Mouse (Mus musculus) limb, embryonic 14.5 days (tissue): ENCODE results near the gene Cfp. TPM values are rescaled to one million over a fixed set of nuclear protein-coding genes. Genes with fewer than 3 reads are reported as not detected.

ENCODE experiments used
- ATAC-seq: fragments of 200-750 bp; cut with Nextera tagmentation; 2 replicates; pipeline ENCODE4 v1.8.0; 2017; ENCODE audit warnings: low read depth, moderate number of reproducible peaks, moderate TSS enrichment; ENCODE audit not compliant: low FRiP score
- DNase-seq: peaks from one replicate; pipeline ENCODE4 v3.0.0-alpha.2; 2015; ENCODE audit warnings: low spot score
- H3K27ac ChIP-seq: fragments of 300-500 bp; sonication (generic); replicated peaks from 2 replicates; pipeline ENCODE4 v1.5.1; 2014; ENCODE audit warnings: low read depth, mild to moderate bottlenecking, low read length, moderate library complexity, mixed read lengths
- H3K27me3 ChIP-seq: fragments of 300-500 bp; sonication (generic); 2 replicates; pipeline ENCODE4 v1.6.1; 2014; ENCODE audit warnings: low read length, mixed read lengths; ENCODE audit not compliant: control insufficient read depth, insufficient read depth
- H3K36me3 ChIP-seq: fragments of 300-500 bp; sonication (generic); 2 replicates; pipeline ENCODE4 v1.6.1; 2014; ENCODE audit warnings: mild to moderate bottlenecking, low read length, moderate library complexity, mixed read lengths; ENCODE audit not compliant: control insufficient read depth, insufficient read depth
- H3K4me1 ChIP-seq: fragments of 300-500 bp; sonication (generic); 2 replicates; pipeline ENCODE4 v1.6.1; 2014; ENCODE audit warnings: antibody characterized with exemption, low read length, mixed read lengths; ENCODE audit not compliant: control insufficient read depth, insufficient read depth
- H3K4me2 ChIP-seq: fragments of 300-500 bp; sonication (generic); replicated peaks from 2 replicates; pipeline ENCODE4 v1.6.1; 2014; ENCODE audit warnings: low read depth, mild to moderate bottlenecking, low read length, moderate library complexity; ENCODE audit not compliant: severe bottlenecking
- H3K4me3 ChIP-seq: fragments of 300-500 bp; sonication (generic); replicated peaks from 2 replicates; pipeline ENCODE4 v1.5.1; 2014; ENCODE audit warnings: low read length
- H3K9ac ChIP-seq: fragments of 300-500 bp; sonication (generic); 2 replicates; pipeline ENCODE4 v1.6.1; 2014; ENCODE audit warnings: mild to moderate bottlenecking, low read depth, low read length, moderate library complexity; ENCODE audit not compliant: severe bottlenecking
- H3K9me3 ChIP-seq: fragments of 300-500 bp; sonication (generic); 2 replicates; pipeline ENCODE4 v1.6.1; 2016; ENCODE audit warnings: low read length; ENCODE audit not compliant: control insufficient read depth
- POLR2A ChIP-seq: fragments of 200-500 bp; IDR thresholded peaks from 2 replicates; pipeline ENCODE4 v1.8.0; 2012; ENCODE audit warnings: inconsistent platforms, mild to moderate bottlenecking, moderate library complexity, borderline replicate concordance; ENCODE audit not compliant: insufficient read depth, insufficient read length; ENCODE audit errors: extremely low read depth
- WGBS: fragments of 180-500 bp; shearing (Covaris S2); extraction: QIAGEN DNeasy Blood & Tissue Kit; methylation state at CpG from one replicate; pipeline ENCODE4 v1.1.7; 2014; 5-methylcytosine and 5-hydroxymethylcytosine counted together
- polyA plus RNA-seq, 2 experiments: library from polyadenylated mRNA; depleted of rRNA in 1 of 2; stranded (reverse) in 1 of 2; unstranded in 1 of 2; fragments of >200 nt; fragmentation: Nextera tagmentation in 1 of 2; extraction: Ambion mirVana in 1 of 2; gene quantifications; 2 replicates each; pipeline versions ENCODE4 v1.2.1 to v1.2.3; 2012 to 2014

Cfp gene
- polyA plus RNA-seq, 2 experiments = 6.6 to 20.1 TPM

DNA sequence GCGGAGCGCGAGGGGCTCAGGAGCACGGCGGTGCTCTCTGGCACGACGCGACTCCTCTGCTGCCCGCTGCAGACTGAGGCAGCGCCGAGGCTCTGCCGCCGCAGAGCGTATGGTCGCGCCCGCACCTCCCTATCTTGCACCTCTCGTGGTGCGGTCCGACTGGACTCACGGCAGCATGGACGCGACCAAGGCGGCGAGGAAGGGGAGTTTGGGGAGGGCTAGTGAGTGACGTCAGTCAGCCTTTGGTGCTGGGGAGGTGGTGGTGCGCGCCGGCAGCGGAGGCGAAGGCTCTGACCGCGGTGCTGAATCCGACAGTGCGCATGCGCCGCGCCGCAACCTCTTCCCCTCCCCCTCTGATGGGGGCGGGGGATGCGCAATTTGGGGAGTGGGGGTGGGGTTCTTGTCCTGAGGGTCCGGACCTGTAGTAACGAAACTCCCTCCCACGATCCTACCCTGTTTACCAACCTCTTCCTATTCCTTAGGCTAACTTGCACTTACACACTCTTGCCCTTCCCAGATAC is 10.5 kb downstream of the Cfp start, which contains the start of gene Syn1:
Syn1 (minus strand) TSS at position 161 of the 521 bp plus-strand sequence.
- WGBS = 36% methylated on average over 3 of the region's 44 CpGs
- TF ChIP-seq POLR2A = no peak
- Histone ChIP-seq H3K4me3 (peak within 1 kb of the TSS; percentile 37), H3K9me3 (no peaks in the 10 kb centered on the region), H3K4me1 (no peaks in the 10 kb centered on the region), H3K27ac (no peak within 1 kb of the TSS), H3K36me3 (no peaks in the 10 kb centered on the region), H3K9ac (peak within 1 kb of the TSS; percentile 36; the same call in 1 of the 2 replicates), H3K4me2 (peak within 1 kb of the TSS; percentile 64), H3K27me3 (no peaks in the 10 kb centered on the region; the same call in 1 of the 2 replicates)
- DNase-seq = peak; percentile 80
- ATAC-seq = peak; percentile 95

DNA sequence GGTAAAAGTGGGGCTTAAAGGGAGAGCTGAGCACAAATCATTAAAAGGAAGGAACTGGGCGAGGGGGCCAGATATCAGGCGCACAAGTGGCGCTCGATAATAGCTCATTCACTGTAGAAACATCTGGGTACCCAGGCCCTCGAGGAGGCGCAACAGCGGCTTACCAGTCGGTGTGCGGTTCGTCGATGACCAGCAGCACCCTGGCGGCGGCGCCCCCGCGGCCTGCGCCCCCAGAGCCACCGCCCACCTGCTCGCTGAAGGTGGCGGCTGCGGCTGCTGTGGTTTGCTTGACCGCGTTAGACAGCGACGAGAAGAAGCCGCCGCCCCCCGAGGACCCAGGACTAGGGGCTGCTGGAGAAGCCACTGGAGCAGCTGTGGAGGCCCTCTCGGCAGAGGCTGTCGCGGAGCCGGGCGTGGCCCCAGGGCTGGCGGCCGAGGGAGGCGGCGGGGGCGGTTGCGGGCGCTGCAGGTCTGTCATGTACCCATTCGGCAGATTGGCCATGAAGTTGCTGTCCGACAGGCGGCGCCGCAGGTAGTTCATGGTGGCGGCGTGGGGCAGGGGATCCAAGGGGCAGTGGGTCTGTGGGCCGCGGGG is 11.0 kb downstream of the Cfp start:
- Histone ChIP-seq H3K4me2 (peak overlapping the region; percentile 64), H3K27ac (no peak overlapping the region), H3K4me1 (no peaks in the 10 kb centered on the region), H3K4me3 (peak overlapping the region; percentile 37), H3K27me3 (no peaks in the 10 kb centered on the region; the same call in 1 of the 2 replicates), H3K9me3 (no peaks in the 10 kb centered on the region), H3K9ac (peak overlapping the region; percentile 36; the same call in 1 of the 2 replicates), H3K36me3 (no peaks in the 10 kb centered on the region)
- no peak for ATAC-seq
- WGBS = 36% methylated on average over 11 of the region's 49 CpGs
- no peak for TF ChIP-seq POLR2A
- DNase-seq = no peak

DNA sequence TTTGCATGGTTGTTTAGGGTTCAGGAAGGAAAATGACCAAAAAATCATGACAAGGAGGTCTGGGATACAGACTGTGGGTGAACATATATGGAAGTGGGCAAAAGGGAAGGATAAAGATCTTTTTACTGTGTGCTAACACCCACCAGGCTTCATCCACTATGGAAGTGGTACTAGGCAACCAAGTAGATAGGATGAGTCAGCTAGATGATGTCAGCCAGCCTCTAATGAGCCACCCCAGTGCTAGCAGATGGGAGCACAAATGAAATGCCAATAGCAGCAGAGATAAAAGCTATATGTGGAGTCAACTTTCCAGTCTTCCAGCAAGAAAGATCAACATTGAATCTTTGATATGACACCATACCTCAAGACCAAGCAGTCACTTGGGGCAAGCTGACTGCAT is 16.3 kb downstream of the Cfp start:
- Histone ChIP-seq H3K4me1 (no peaks in the 10 kb centered on the region), H3K9ac (no peak overlapping the region), H3K9me3 (no peaks in the 10 kb centered on the region), H3K36me3 (no peaks in the 10 kb centered on the region), H3K4me3 (no peak overlapping the region), H3K27ac (no peak overlapping the region), H3K4me2 (no peak overlapping the region), H3K27me3 (no peaks in the 10 kb centered on the region)
- no peak for TF ChIP-seq POLR2A
- no peak for ATAC-seq
- no peak for DNase-seq

DNA sequence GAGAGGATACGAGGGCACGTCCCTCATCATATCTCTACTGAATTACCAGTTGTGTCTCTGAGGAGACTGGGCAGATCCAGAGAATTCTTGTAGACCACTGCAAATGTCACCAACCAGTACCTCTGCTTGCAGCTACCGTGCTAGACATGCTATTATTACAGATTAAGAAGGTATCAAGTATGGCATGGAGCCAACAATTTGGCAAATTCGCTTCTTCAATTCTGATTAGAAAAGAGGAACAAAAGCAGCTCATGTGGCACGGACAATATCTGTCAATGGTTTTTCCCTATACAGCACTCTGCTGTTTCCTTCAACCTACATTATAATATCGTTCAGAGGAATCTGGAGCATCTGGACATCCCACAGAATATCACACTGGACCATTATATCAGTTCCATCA is 17.6 kb downstream of the Cfp start:
- 82% methylated on average over 6 of the region's 6 CpGs for WGBS
- DNase-seq = no peak

DNA sequence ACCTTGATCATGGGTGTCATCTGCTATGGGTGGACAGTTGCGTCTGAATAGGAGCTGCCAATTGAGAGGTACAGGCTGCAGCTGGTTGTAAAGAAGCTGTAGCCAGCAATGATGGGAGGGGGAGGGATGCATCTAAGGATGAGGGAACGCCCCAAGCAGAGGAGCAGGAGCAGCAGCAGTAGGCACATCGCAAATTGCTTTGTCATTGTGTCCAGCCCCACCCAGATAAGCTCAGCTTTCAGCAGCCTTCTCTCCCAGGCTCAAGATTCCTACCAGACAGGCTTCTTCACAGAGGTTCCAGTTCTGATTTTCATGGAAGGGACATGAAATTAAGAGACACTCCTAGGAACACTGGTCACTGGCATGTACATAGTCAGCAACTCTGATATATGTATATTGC is 21.3 kb downstream of the Cfp start:
- Histone ChIP-seq H3K4me1 (no peaks in the 10 kb centered on the region), H3K36me3 (no peaks in the 10 kb centered on the region), H3K27me3 (no peaks in the 10 kb centered on the region), H3K4me3 (no peak overlapping the region), H3K4me2 (no peak overlapping the region), H3K9me3 (no peaks in the 10 kb centered on the region), H3K9ac (no peak overlapping the region), H3K27ac (no peak overlapping the region)
- 35% methylated on average over 3 of the region's 3 CpGs for WGBS
- DNase-seq (no peak), ATAC-seq (no peak)
- TF ChIP-seq POLR2A = no peak

More for the DNA sequence above, 17.6 kb downstream of the Cfp start:
- no peak overlapping the region for H3K9ac ChIP-seq
- no peak overlapping the region for H3K4me2 ChIP-seq
- H3K27me3 ChIP-seq = no peaks in the 10 kb centered on the region
- H3K4me3 ChIP-seq = no peak overlapping the region
- H3K4me1 ChIP-seq = no peaks in the 10 kb centered on the region
- no peak for TF ChIP-seq POLR2A
- H3K9me3 ChIP-seq = no peaks in the 10 kb centered on the region
- H3K27ac ChIP-seq = no peak overlapping the region
- ATAC-seq = no peak
- H3K36me3 ChIP-seq = no peaks in the 10 kb centered on the region

Other genes with a start within 250 kb of the Cfp start
- 256 and 298 TPM in 2 replicates for gene Cdk16, start 243.6 kb downstream of the Cfp start, polyA plus RNA-seq (2012; rRNA removed)
- gene Cdk16, start 243.6 kb downstream of the Cfp start, polyA plus RNA-seq (2014; fragmentation: Nextera tagmentation; extraction: Ambion mirVana) = 102 and 109 TPM in 2 replicates
- gene Usp11, start 227.6 kb downstream of the Cfp start, polyA plus RNA-seq (2012; rRNA removed) = 78.3 and 87.0 TPM in 2 replicates
- gene Usp11, start 227.6 kb downstream of the Cfp start, polyA plus RNA-seq (2014; fragmentation: Nextera tagmentation; extraction: Ambion mirVana) = 43.5 and 49.7 TPM in 2 replicates
- 196 and 236 TPM in 2 replicates for gene Araf, start 133.7 kb downstream of the Cfp start, polyA plus RNA-seq (2012; rRNA removed)
- gene Araf, start 133.7 kb downstream of the Cfp start, polyA plus RNA-seq (2014; fragmentation: Nextera tagmentation; extraction: Ambion mirVana) = 87.1 and 97.1 TPM in 2 replicates
- gene Timp1, start 61.4 kb downstream of the Cfp start, polyA plus RNA-seq (2012; rRNA removed) = 37.2 and 40.5 TPM in 2 replicates
- 38.1 and 39.1 TPM in 2 replicates for gene Timp1, start 61.4 kb downstream of the Cfp start, polyA plus RNA-seq (2014; fragmentation: Nextera tagmentation; extraction: Ambion mirVana)
- 0.52 and 0.64 TPM in 2 replicates for gene Syn1, start 10.6 kb downstream of the Cfp start, polyA plus RNA-seq (2012; rRNA removed)
- gene Syn1, start 10.6 kb downstream of the Cfp start, polyA plus RNA-seq (2014; fragmentation: Nextera tagmentation; extraction: Ambion mirVana) = 0.22 and 0.23 TPM in 2 replicates
- 23.7 and 31.3 TPM in 2 replicates for gene Elk1, start 19.1 kb upstream of the Cfp start, polyA plus RNA-seq (2012; rRNA removed)
- gene Elk1, start 19.1 kb upstream of the Cfp start, polyA plus RNA-seq (2014; fragmentation: Nextera tagmentation; extraction: Ambion mirVana) = 8.1 and 8.7 TPM in 2 replicates
- gene Uxt, start 30.5 kb upstream of the Cfp start, polyA plus RNA-seq (2012; rRNA removed) = 17.5 and 21.7 TPM in 2 replicates
- gene Uxt, start 30.5 kb upstream of the Cfp start, polyA plus RNA-seq (2014; fragmentation: Nextera tagmentation; extraction: Ambion mirVana) = 49.3 and 53.4 TPM in 2 replicates
- 4.8 and 7.1 TPM in 2 replicates for gene Zfp182, start 130.8 kb upstream of the Cfp start, polyA plus RNA-seq (2012; rRNA removed)
- gene Zfp182, start 130.8 kb upstream of the Cfp start, polyA plus RNA-seq (2014; fragmentation: Nextera tagmentation; extraction: Ambion mirVana) = 5.5 and 6.6 TPM in 2 replicates
- gene Spaca5, start 136.9 kb upstream of the Cfp start, polyA plus RNA-seq (2012; rRNA removed) = not detected in 2 replicates
- gene Spaca5, start 136.9 kb upstream of the Cfp start, polyA plus RNA-seq (2014; fragmentation: Nextera tagmentation; extraction: Ambion mirVana) = not detected in 2 replicates
- 0.72 and 0.79 TPM in 2 replicates for gene Zfp300, start 158.0 kb upstream of the Cfp start, polyA plus RNA-seq (2012; rRNA removed)
- gene Zfp300, start 158.0 kb upstream of the Cfp start, polyA plus RNA-seq (2014; fragmentation: Nextera tagmentation; extraction: Ambion mirVana) = 1.6 and 2.0 TPM in 2 replicates
- not detected in 2 replicates for gene Ssxa1, start 184.3 kb upstream of the Cfp start, polyA plus RNA-seq (2012; rRNA removed)
- not detected in 2 replicates for gene Ssxa1, start 184.3 kb upstream of the Cfp start, polyA plus RNA-seq (2014; fragmentation: Nextera tagmentation; extraction: Ambion mirVana)
- gene Gm21876, start 244.1 kb upstream of the Cfp start, polyA plus RNA-seq (2012; rRNA removed) = not detected in 2 replicates
- gene Gm21876, start 244.1 kb upstream of the Cfp start, polyA plus RNA-seq (2014; fragmentation: Nextera tagmentation; extraction: Ambion mirVana) = not detected in 2 replicates